Mouse (Mus musculus) liver, adult 2 months (tissue): Measurements from ENCODE around the gene Psmb10.

ENCODE experiments used
- CTCF ChIP-seq: fragments of 200-500 bp; IDR thresholded peaks from 2 replicates; pipeline ENCODE4 v1.5.1; 2011; ENCODE audit warnings: low read depth, low read length, control low read depth
- POLR2A ChIP-seq: fragments of 200-500 bp; IDR thresholded peaks from 2 replicates; pipeline ENCODE4 v1.6.1; 2011; ENCODE audit warnings: low read length, control low read depth; ENCODE audit not compliant: insufficient read depth; ENCODE audit errors: extremely low read depth

DNA sequence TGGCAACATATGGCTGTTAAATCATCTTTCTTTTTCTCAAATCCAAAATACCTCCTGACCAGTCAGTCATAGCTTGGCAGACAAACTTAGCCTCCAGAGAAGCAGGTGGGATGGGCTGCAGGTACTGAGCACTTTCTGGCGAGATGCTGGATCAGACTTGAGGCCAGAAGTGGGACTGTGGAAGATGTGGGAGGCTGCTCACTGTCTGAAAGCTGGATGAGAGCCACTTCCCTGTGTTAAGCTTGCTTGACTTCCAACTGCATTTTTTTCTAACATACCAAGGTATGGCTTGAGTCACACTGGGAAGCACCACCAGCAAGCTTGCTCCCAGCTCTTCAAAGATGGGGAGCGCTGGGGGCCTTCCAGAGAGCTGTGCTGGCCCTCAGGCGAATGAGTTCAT lies 13.1 kb downstream of the Psmb10 start:
- no peak for TF ChIP-seq CTCF
- no peak for TF ChIP-seq POLR2A
